Mouse (Mus musculus) embryo, embryonic 10 days (tissue): ENCODE results near the gene Mtm1.

Source experiments
- DNase-seq: peaks from one replicate; pipeline ENCODE4 v3.0.0-alpha.2; 2015; ENCODE audit warnings: low spot score

The Mtm1 gene

GRCm38 (mm10) chrX:71210467-71210866, at the start of gene Mtm1:
TSS of gene Mtm1 (plus strand) at chrX:71210767.
- DNase-seq: no peak

GRCm38 (mm10) chrX:71181526-71181925, 29.0 kb upstream of the Mtm1 start:
- DNase-seq: no peak

GRCm38 (mm10) chrX:71183671-71184070, 26.9 kb upstream of the Mtm1 start:
- DNase-seq: no peak

DNA sequence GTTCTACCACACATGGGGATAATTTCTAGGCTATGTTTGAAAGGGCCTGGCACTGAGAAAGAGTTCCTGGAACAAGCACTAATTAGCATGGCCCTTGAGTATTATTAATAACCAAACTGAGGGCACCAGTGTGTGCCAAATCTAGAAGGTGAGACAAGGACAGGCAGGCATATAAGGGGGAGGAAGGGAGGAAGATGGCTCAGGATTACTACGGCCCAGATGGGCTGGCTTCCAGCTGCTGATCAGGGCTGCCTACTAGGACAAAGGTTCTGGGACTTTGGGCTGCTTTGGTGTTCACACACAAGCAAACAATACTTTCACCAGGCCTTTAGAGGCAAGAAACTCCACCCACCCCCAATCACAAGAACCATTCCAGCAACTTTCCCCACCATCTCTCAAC, 24.2 kb upstream of the Mtm1 start:
- no peak for DNase-seq

GRCm38 (mm10) chrX:71204776-71205175, 5.8 kb upstream of the Mtm1 start:
- DNase-seq: no peak

DNA sequence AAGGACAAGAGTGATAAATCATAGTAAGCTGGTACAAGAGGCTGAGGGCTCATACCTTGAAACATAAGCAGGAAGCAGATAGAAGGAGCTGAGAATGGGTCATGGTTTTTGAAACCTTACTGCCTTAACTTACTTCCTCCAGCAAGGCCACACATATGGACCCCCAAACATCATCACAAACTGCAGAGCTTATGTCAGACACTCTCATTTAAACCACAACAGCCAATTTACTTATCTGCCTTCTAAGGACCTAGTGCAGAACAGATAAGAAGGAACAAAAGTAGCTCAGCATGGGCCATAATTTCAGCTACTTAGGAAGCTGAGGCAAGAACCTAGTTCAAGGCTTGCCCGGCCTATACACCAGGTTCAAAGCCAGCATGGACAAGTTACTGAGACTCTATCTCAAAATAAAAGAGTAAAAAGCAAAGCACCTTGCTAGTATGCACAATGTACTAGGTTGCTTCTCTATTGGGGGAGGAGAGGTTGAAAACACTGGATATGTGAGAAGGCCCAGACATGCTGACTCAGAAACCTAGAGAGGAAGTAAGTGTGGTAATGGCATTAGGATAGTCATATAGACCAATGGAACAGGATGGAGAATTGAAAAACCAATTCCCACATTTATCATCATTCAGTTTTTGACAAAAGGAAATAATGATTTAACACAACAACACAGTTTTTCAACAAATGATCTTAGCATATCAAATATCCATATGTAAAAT, 4.6 kb upstream of the Mtm1 start:
- DNase-seq: no peak

DNA sequence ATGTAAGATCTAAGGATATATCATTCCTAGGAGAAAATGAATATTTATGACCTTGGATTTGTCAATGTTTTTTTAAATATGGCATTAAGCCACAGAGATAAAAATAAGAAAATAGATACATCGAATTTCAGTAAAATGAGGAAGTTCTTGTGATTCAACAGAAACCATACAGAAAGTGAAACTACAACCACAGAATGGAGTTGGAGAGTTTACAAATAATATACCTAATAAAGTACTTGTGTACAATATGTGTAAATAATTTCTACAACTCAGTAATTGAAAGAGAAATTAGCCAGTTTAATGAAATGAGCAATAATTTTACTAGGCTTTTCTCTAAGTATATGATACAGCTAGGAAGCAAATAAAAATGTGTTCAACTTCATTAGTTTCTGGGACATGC, 4.0 kb upstream of the Mtm1 start:
- DNase-seq: no peak

GRCm38 (mm10) chrX:71212911-71213310, 2.3 kb downstream of the Mtm1 start:
- DNase-seq: no peak

GRCm38 (mm10) chrX:71214441-71215112, 4.0 kb downstream of the Mtm1 start:
- DNase-seq: peak; percentile 91

GRCm38 (mm10) chrX:71215113-71215708, 4.6 kb downstream of the Mtm1 start:
- peak; percentile 4 for DNase-seq

DNA sequence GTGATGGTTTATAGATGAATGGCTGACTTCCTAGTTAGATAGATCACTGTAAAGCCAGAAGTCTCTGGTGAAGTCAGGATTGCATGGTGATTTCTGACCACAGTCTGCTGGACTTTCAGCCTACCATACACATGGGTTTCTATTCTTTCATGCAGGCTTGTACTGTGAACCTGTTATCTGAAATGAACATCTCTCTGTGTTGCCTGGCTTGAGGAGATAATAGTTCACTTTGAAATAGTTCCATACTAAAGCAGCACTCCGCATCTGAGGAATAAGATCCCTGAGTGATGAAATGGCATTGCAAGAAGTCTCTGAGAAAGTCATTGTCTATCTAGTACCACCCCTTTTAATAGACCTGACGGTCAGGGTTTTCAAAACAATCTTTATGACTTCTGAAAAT, 6.3 kb downstream of the Mtm1 start:
- DNase-seq: no peak

DNA sequence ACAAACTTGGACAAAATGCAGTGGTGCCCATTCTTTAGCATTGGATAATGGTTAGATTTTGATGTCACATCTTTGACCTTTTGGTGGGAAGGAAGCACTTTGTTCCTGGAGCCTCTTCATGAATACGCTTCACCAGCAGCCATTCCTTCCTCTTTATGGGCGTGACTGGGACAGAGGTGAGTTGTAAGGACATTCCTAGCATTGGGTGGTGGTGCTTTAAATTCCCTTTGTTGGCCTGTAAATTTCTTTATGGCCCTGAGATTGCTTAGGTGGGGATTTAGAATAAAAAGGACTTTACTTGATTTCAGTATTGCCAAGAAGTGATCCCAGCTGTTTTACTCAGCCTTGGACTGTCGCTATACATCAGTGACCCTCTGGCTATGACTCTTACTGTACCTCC, 8.3 kb downstream of the Mtm1 start:
- no peak for DNase-seq

DNA sequence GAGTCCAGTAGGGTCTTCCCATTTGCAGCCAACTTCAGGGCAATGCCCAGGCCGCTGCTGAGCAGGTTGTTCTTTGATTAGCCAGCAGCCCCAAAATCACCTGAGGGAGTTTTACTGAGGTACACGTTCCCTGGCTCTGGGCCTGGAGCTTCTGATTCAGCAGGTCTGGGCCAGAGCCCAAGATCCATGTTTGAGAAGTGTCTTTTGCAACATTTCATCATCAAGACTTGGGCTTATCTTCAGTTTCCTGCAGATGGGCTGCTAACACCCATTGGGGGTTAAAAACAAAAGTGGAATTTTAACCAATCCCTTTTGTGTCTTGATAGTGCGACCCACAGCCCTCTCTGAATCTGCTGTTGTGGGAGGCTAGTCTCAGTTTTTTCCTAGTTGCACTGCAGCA, 10.3 kb downstream of the Mtm1 start:
- no peak for DNase-seq

- DNase-seq: no peak
Observed at GRCm38 (mm10) chrX:71222648-71223408, 12.3 kb downstream of the Mtm1 start.

- DNase-seq: no peak
Observed at GRCm38 (mm10) chrX:71226881-71227280, 16.3 kb downstream of the Mtm1 start.

- DNase-seq: no peak
Observed at GRCm38 (mm10) chrX:71228200-71228599, 17.6 kb downstream of the Mtm1 start.

GRCm38 (mm10) chrX:71230847-71231246, 20.3 kb downstream of the Mtm1 start:
- DNase-seq: no peak

DNA sequence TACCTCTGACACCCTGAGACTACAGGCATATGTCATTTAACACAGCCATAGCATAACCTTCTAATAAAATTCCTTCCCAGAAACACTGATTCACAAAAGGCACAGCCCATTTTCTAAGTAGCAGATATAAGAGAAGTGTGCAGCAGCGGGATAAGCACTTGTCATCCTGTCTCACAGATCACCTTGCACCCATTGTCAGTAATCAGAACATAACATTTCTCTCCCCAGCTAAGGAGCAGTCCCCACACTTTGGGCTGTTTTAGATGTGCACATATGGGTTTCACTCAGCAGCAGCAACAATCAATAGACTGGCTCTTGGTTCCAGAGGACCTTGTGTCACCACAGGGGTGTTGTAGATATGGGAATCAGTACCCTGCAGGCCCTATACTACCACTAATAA, 45.9 kb downstream of the Mtm1 start:
- DNase-seq: no peak

GRCm38 (mm10) chrX:71260857-71261256, 50.3 kb downstream of the Mtm1 start:
- DNase-seq: no peak

- DNase-seq: no peak
Observed at GRCm38 (mm10) chrX:71264316-71264715, 53.7 kb downstream of the Mtm1 start.

- DNase-seq: no peak
Observed at GRCm38 (mm10) chrX:71268972-71269371, 58.4 kb downstream of the Mtm1 start.

- no peak for DNase-seq
Observed at GRCm38 (mm10) chrX:71274150-71274549, 63.6 kb downstream of the Mtm1 start.

DNA sequence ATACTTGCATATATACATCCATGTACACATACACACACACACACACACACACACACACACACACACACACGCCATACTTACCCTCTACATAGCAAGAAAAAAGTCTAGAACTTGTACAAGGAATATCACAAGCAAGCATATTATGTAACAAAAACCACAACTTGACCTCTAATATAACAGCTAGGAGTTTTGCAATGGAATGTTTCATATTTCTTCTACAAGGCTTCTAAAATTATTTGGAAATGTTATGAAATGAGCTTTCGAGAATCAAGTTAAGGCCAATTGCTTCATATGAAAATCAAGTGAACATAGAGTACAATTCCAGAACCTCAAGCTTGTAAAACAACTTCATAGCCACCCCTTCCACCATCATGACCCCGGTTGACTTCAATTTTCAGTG, 74.9 kb downstream of the Mtm1 start:
- DNase-seq: no peak
